Mouse (Mus musculus) lung, adult 2 months (tissue): ENCODE data around the gene 6030468B19Rik. TPM values are rescaled to one million over a fixed set of nuclear protein-coding genes. Genes with fewer than 3 reads are reported as not detected.
"Not testable (repeated sequence)": the region's sequence is repeated elsewhere in the genome, so short reads cannot be mapped to it uniquely, and the experiment has no call there.

ENCODE experiments used
- DNase-seq: peaks from one replicate; pipeline ENCODE4 v3.0.0; 2022
- H3K4me1 ChIP-seq: fragments of 200-500 bp; 2 replicates; pipeline ENCODE4 v1.6.1; 2011; ENCODE audit warnings: low read length; ENCODE audit not compliant: control insufficient read depth, insufficient read depth
- H3K4me3 ChIP-seq: fragments of 200-500 bp; replicated peaks from 2 replicates; pipeline ENCODE3; 2011; ENCODE audit warnings: low read depth, mild to moderate bottlenecking, control low read depth, low read length; ENCODE audit errors: extremely low read depth
- CTCF ChIP-seq: fragments of 200-500 bp; IDR thresholded peaks from 2 replicates; pipeline ENCODE4 v1.5.1; 2011; ENCODE audit warnings: mild to moderate bottlenecking, low read length, control low read depth; ENCODE audit not compliant: insufficient read depth
- POLR2A ChIP-seq: fragments of 200-500 bp; IDR thresholded peaks from 2 replicates; pipeline ENCODE4 v1.6.1; 2011; ENCODE audit warnings: low read depth, mild to moderate bottlenecking, control low read depth, low read length, borderline replicate concordance; ENCODE audit errors: extremely low read depth
- WGBS: fragments of 180-500 bp; shearing (Covaris S2); methylation state at CpG from one replicate; pipeline ENCODE4 v1.1.7; 2018; 5-methylcytosine and 5-hydroxymethylcytosine counted together
- polyA plus RNA-seq: library from polyadenylated mRNA; depleted of rRNA; stranded (reverse); fragments of >200 nt; gene quantifications from 2 replicates; pipeline ENCODE4 v1.2.3, GENCODE M21; 2012

6030468B19Rik gene
- polyA plus RNA-seq, 1 experiment = 0.33 TPM

- Histone ChIP-seq H3K4me1 (peaks cover 9% of the 10 kb centered on the region), H3K4me3 (peak overlapping the region; percentile 37)
- WGBS = 9% methylated on average over 31 of the region's 31 CpGs
- TF ChIP-seq POLR2A (peak; percentile 26; the same call in 1 of the 2 replicates), CTCF (0 out of 2 replicates have a peak, but pooled peaks have one; percentile 10)
- peak; percentile 42 for DNase-seq
Observed at GRCm38 (mm10) chr11:117783089-117783488, 14.4 kb upstream of the 6030468B19Rik start.

DNA sequence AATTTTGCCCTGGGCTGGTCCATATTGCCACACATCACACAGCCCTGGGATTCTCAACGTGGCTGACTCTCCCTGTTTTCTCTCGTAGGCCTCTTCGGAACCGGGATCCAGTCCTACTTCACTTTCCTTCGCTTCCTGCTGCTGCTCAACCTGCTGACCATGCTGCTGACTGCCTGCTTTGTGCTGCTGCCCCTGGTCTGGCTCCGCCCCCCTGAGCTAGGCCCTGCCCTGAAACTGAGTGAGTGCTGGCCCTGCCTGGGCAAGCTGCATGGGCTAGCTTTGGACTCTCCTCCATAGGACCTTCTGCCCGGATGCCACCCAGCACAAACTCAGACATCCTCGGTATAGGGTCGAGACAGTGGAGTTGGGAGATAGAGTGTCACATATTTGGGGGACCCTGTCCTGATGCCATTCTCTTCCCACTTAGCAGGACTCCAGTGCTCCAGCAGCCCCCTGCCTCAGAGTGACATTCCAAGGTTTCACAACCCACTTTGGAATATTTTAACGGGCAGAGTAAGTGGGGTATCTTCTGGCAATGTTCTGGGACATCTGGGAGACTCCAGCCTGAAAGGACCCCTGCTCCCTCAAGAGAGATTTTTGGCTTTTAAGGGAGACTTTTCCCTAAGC is 13.7 kb upstream of the 6030468B19Rik start:
- no peak overlapping the region for H3K4me3 ChIP-seq
- WGBS = 66% methylated on average over 10 of the region's 10 CpGs
- peaks cover 6% of the 10 kb centered on the region for H3K4me1 ChIP-seq
- no peak for DNase-seq
- no peak for TF ChIP-seq POLR2A
- no peak for TF ChIP-seq CTCF

- Histone ChIP-seq H3K4me3 (no peak overlapping the region), H3K4me1 (peaks cover 5% of the 10 kb centered on the region)
- DNase-seq = peak; percentile 50
- 15% methylated on average over 10 of the region's 10 CpGs for WGBS
- TF ChIP-seq CTCF (peak; percentile 85), POLR2A (no peak)
Observed at GRCm38 (mm10) chr11:117786294-117786693, 11.2 kb upstream of the 6030468B19Rik start.

GRCm38 (mm10) chr11:117788481-117788880 is 9.0 kb upstream of the 6030468B19Rik start:
- WGBS = 79% methylated on average over 7 of the region's 7 CpGs
- not testable (repeated sequence) for H3K4me3 ChIP-seq, H3K4me1 ChIP-seq, DNase-seq

DNA sequence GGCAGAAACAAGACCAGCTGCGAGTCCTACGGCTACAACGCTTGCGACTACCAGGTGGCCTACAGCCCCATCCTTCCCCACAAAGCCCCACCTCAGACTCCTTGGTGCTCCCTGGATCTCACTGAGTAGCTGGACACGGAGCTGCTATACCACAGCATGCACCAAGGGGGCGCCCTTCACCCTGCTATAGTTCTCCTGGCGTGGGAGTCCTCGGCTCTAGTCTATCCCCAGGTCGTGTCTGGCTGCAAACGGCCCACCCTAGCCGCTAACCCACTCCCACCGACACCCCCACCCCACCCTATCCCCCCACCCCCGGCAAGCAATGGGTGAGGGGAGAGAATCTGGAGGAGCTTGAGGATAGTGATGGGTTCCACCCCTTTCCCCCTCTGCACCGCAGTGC is 7.2 kb upstream of the 6030468B19Rik start:
- Histone ChIP-seq H3K4me1 (peaks cover 3% of the 10 kb centered on the region; the same call in 1 of the 2 replicates), H3K4me3 (no peak overlapping the region)
- peak; percentile 77 for DNase-seq
- TF ChIP-seq CTCF = peak; percentile 92
- no peak for TF ChIP-seq POLR2A
- 9% methylated on average over 14 of the region's 14 CpGs for WGBS

DNA sequence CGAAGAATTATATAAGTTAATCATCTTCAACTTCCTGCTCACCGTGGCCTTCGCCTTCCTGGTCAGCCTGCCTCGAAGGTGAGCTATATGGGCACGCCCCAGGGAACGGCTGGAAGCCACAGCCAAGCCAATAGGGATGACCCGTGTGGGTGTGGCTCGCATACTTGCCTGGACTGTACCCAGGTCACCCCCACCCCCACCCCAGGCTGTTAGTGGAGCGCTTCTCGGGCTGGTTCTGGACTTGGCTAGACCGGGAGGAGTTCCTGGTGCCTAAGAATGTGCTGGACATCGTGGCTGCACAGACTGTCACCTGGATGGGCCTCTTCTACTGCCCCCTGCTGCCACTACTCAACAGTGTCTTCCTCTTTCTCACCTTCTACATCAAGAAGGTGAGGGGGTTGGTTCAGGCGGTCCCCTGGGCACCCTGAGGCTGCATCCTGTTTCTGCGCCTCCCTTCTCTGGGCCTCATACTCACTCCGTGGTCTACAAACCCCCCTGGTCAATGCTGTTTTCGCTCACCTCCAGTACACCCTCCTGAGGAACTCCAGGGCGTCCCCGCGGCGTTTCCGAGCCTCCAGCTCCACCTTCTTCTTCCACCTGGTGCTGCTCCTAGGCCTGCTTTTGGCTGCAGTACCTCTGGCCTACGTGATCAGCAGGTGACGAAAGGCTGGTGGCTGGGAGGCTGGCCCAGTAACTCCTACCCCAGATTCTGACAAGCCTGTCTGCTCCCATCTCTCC is 6.6 kb upstream of the 6030468B19Rik start:
- TF ChIP-seq CTCF (0 out of 2 replicates have a peak, but pooled peaks have one; percentile 17), POLR2A (0 out of 2 replicates have a peak, but pooled peaks have one; percentile 3)
- Histone ChIP-seq H3K4me1 (peaks cover 3% of the 10 kb centered on the region; the same call in 1 of the 2 replicates), H3K4me3 (no peak overlapping the region)
- 52% methylated on average over 23 of the region's 23 CpGs for WGBS
- DNase-seq = peak; percentile 33

DNA sequence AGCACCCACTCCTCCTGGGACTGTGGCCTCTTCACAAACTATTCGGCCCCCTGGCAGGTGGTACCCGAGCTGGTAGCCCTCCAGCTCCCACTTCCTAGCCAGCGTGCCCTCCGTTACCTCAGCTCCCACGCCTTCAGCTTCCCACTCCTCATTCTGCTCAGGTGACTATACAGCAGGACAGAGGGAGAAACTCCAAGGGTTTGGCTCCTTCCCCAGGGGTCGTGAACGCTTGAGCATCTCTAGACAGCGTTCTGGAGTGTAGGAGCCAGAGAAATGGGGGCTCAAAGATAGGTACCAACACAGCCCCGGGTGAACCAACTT is 6.1 kb upstream of the 6030468B19Rik start:
- 89% methylated on average over 9 of the region's 9 CpGs for WGBS
- H3K4me1 ChIP-seq = peaks cover 3% of the 10 kb centered on the region; the same call in 1 of the 2 replicates
- no peak for TF ChIP-seq CTCF
- no peak for TF ChIP-seq POLR2A
- H3K4me3 ChIP-seq = no peak overlapping the region
- DNase-seq = no peak

DNA sequence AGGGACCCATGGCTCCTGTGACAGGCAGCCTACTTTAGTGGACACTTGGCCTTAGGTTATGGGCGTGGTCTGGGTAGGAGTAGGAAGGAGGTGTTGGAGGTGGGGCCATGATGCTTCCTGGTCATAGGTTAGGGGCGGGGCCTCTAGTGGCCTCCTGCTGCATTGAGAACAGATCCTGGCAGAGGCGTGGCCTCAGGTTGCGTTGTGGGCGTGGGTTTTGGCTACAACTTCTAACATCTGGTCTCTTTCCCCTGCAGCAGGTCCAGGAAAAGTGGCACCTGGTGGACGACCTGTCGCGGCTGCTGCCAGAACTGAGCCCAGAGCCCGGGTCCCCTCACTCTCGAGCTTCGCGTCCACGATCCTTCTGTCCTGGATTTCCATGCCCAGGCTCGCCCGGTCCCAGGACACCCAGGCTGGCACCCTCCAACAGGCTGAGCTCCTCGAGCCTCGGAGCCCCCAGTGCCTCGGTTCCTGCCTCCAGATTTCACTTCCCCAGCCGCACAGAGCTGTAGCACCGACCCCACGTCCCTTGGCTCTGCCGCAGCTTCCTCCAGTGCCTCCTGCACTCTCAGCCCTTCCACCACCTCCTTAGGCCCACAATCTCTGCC is 5.1 kb upstream of the 6030468B19Rik start:
- WGBS = 34% methylated on average over 22 of the region's 22 CpGs
- DNase-seq = peak; percentile 75
- H3K4me3 ChIP-seq = peak overlapping the region; percentile 8
- peaks cover 3% of the 10 kb centered on the region; the same call in 1 of the 2 replicates for H3K4me1 ChIP-seq
- TF ChIP-seq POLR2A (no peak), CTCF (no peak)

- no peak overlapping the region for H3K4me3 ChIP-seq
- peaks cover 3% of the 10 kb centered on the region; the same call in 1 of the 2 replicates for H3K4me1 ChIP-seq
- 82% methylated on average over 4 of the region's 4 CpGs for WGBS
- no peak for TF ChIP-seq POLR2A
- no peak for TF ChIP-seq CTCF
- DNase-seq = no peak
Observed at GRCm38 (mm10) chr11:117794035-117794551, 3.4 kb upstream of the 6030468B19Rik start.
